ENCODE assay signal across 15 mouse cellular contexts in the genomic region with DNA sequence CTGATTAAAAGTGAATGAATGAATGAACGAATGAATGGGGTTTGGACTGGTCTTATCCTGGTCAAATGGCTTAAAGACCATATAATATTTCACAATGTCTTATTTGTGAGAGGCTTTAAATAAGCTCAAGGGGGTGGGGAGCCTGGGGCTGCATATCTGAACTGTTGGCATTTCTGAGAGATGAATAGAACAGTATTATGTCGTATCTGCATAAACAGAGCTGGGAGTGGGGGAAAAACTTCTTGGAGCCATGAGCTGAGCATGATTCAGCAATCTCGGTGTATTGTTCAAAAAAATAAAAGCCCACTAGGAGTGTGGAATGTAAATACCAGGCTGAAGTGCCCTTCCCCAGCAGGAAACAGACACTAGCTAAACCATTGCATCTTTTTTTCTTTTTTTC.
DNase-seq lines count a peak whose midpoint lies in the region; ATAC-seq and TF ChIP-seq lines count a peak whose summit lies in the region.
"Had no signal": no experiment of that assay in that cellular context is flagged by ENCODE, and none has a peak within 500 bp of the region (broad histone marks: within the 10 kb centered on the region; RNA-seq: fewer than 3 reads in every experiment).

No protein-coding gene starts in this region.

- H3K4me2 ChIP-seq in embryonic facial prominence, embryonic 11.5 days (ENCODE audit: low read depth, low read length): no peak overlapping the region
- H3K4me2 ChIP-seq in lung, embryonic 16.5 days (ENCODE audit: low read depth, low read length): no peak overlapping the region
- H3K4me2 ChIP-seq in lung, postnatal 0 days (replicated peaks; ENCODE audit: low read depth, low read length): no peak overlapping the region
- H3K4me2 ChIP-seq in stomach, embryonic 15.5 days: no peak overlapping the region
- H3K4me2 ChIP-seq: liver, embryonic 15.5 days had no signal

- 52% methylated on average over 3 of the region's 3 CpGs for WGBS in embryonic facial prominence, embryonic 11.5 days
- WGBS in embryonic facial prominence, embryonic 10.5 days: 59% methylated on average over 3 of the region's 3 CpGs
- WGBS in lung, embryonic 16.5 days: 28% methylated on average over 3 of the region's 3 CpGs
- 25% methylated on average over 3 of the region's 3 CpGs for WGBS in lung, postnatal 0 days
- WGBS in stomach, embryonic 15.5 days: 24% methylated on average over 3 of the region's 3 CpGs

- H3K27ac ChIP-seq in embryonic facial prominence, embryonic 11.5 days (replicated peaks; ENCODE audit: low read depth, low read length): no peak overlapping the region
- no peak overlapping the region for H3K27ac ChIP-seq in embryonic facial prominence, embryonic 10.5 days (replicated peaks)
- no peak overlapping the region for H3K27ac ChIP-seq in lung, embryonic 16.5 days (ENCODE audit: low read length)
- H3K27ac ChIP-seq in lung, postnatal 0 days (ENCODE audit: low read length): no peak overlapping the region
- no peak overlapping the region for H3K27ac ChIP-seq in stomach, embryonic 15.5 days
- H3K27ac ChIP-seq: layer of hippocampus, adult 2 months; liver, embryonic 15.5 days had no signal

- no peak overlapping the region for H3K4me3 ChIP-seq in embryonic facial prominence, embryonic 11.5 days (ENCODE audit: low read depth, low read length)
- H3K4me3 ChIP-seq in embryonic facial prominence, embryonic 10.5 days: no peak overlapping the region
- no peak overlapping the region for H3K4me3 ChIP-seq in lung, embryonic 16.5 days (ENCODE audit: low read length)
- no peak overlapping the region for H3K4me3 ChIP-seq in lung, postnatal 0 days (ENCODE audit: low read depth, low read length)
- no peak overlapping the region for H3K4me3 ChIP-seq in stomach, embryonic 15.5 days (replicated peaks)
- H3K4me3 ChIP-seq: layer of hippocampus, adult 2 months; liver, embryonic 15.5 days had no signal

- TF ChIP-seq CTCF in lung, postnatal 0 days (IDR thresholded peaks at IDR 0.05): no peak

- H3K36me3 ChIP-seq in embryonic facial prominence, embryonic 11.5 days (replicated peaks; ENCODE audit: control insufficient read depth, insufficient read depth, low read depth, low read length): no peaks in the 10 kb centered on the region
- no peaks in the 10 kb centered on the region for H3K36me3 ChIP-seq in embryonic facial prominence, embryonic 10.5 days (replicated peaks)
- H3K36me3 ChIP-seq in lung, embryonic 16.5 days (ENCODE audit: control insufficient read depth, insufficient read depth, low read length): no peaks in the 10 kb centered on the region
- no peaks in the 10 kb centered on the region for H3K36me3 ChIP-seq in lung, postnatal 0 days (ENCODE audit: insufficient read depth, low read length)
- H3K36me3 ChIP-seq in stomach, embryonic 15.5 days: no peaks in the 10 kb centered on the region
- H3K36me3 ChIP-seq: liver, embryonic 15.5 days had no signal

- no peaks in the 10 kb centered on the region for H3K9me3 ChIP-seq in embryonic facial prominence, embryonic 11.5 days (replicated peaks; ENCODE audit: control insufficient read depth, low read length)
- no peaks in the 10 kb centered on the region for H3K9me3 ChIP-seq in embryonic facial prominence, embryonic 10.5 days
- no peaks in the 10 kb centered on the region for H3K9me3 ChIP-seq in lung, embryonic 16.5 days (ENCODE audit: control insufficient read depth, low read length)
- no peaks in the 10 kb centered on the region for H3K9me3 ChIP-seq in lung, postnatal 0 days (ENCODE audit: low read length)
- no peaks in the 10 kb centered on the region for H3K9me3 ChIP-seq in stomach, embryonic 15.5 days
- H3K9me3 ChIP-seq: liver, embryonic 15.5 days had no signal

- TF ChIP-seq EP300 in lung, postnatal 0 days (IDR thresholded peaks at IDR 0.05): no peak

- H3K9ac ChIP-seq in embryonic facial prominence, embryonic 11.5 days (replicated peaks; ENCODE audit: low read length): no peak overlapping the region
- no peak overlapping the region for H3K9ac ChIP-seq in lung, embryonic 16.5 days (ENCODE audit: low read length)
- no peak overlapping the region for H3K9ac ChIP-seq in lung, postnatal 0 days (replicated peaks; ENCODE audit: low read depth)
- H3K9ac ChIP-seq in stomach, embryonic 15.5 days: no peak overlapping the region
- H3K9ac ChIP-seq: liver, embryonic 15.5 days had no signal

- no peaks in the 10 kb centered on the region for H3K4me1 ChIP-seq in embryonic facial prominence, embryonic 11.5 days (ENCODE audit: control insufficient read depth, insufficient read depth, low read length)
- H3K4me1 ChIP-seq in embryonic facial prominence, embryonic 10.5 days: no peaks in the 10 kb centered on the region
- no peaks in the 10 kb centered on the region; the same call in 1 of the 2 replicates for H3K4me1 ChIP-seq in lung, embryonic 16.5 days (replicated peaks; ENCODE audit: control insufficient read depth, insufficient read depth, low read length)
- H3K4me1 ChIP-seq in lung, postnatal 0 days (ENCODE audit: insufficient read depth, low read depth, low read length): no peaks in the 10 kb centered on the region
- H3K4me1 ChIP-seq in stomach, embryonic 15.5 days: no peaks in the 10 kb centered on the region

- no peak for ATAC-seq in embryonic facial prominence, embryonic 11.5 days (replicated peaks; ENCODE audit: insufficient number of reproducible peaks, low FRiP score, low TSS enrichment, low read depth)
- peak; percentile 65 for ATAC-seq in lung, embryonic 16.5 days (ENCODE audit: low read depth)
- ATAC-seq in lung, postnatal 0 days: peak; percentile 70
- peak; percentile 76 for ATAC-seq in stomach, embryonic 15.5 days (ENCODE audit: insufficient read depth, low FRiP score, low read depth)

- H3K27me3 ChIP-seq in embryonic facial prominence, embryonic 11.5 days (ENCODE audit: control insufficient read depth, insufficient read depth, low read length): no peaks in the 10 kb centered on the region
- H3K27me3 ChIP-seq in embryonic facial prominence, embryonic 10.5 days (replicated peaks; ENCODE audit: low read depth, poor library complexity, severe bottlenecking): no peaks in the 10 kb centered on the region
- H3K27me3 ChIP-seq in lung, embryonic 16.5 days (ENCODE audit: control insufficient read depth, insufficient read depth, low read depth, low read length): no peaks in the 10 kb centered on the region
- H3K27me3 ChIP-seq in lung, postnatal 0 days (replicated peaks; ENCODE audit: insufficient read depth, low read length): no peaks in the 10 kb centered on the region
- H3K27me3 ChIP-seq in stomach, embryonic 15.5 days (replicated peaks): no peaks in the 10 kb centered on the region
- H3K27me3 ChIP-seq: liver, embryonic 15.5 days had no signal

- DNase-seq in embryonic facial prominence, embryonic 11.5 days (ENCODE audit: low spot score): peak; percentile 30
- no peak for DNase-seq in embryonic facial prominence, embryonic 10.5 days (ENCODE audit: low spot score)
- no peak for DNase-seq in lung, postnatal 14 days
- peak; percentile 56 for DNase-seq in lung, postnatal 0 days (ENCODE audit: low spot score)
- no peak for DNase-seq in layer of hippocampus, postnatal 36 days
- no peak for DNase-seq in ovary, postnatal 14 days (ENCODE audit: low spot score)
- DNase-seq: heart, adult 11 months; heart, postnatal 36 days; kidney, adult 8-10 months; left cerebral cortex, postnatal 4 days; thymus, postnatal 14 days had no signal

Comparison
In these comparisons a context has a peak if more than half of its experiments do, and no peak if none do; other contexts are left out.
1. DNase-seq: peak in embryonic facial prominence, embryonic 11.5 days (single experiment) and lung, postnatal 0 days (single experiment); none in embryonic facial prominence, embryonic 10.5 days (single experiment), lung, postnatal 14 days (single experiment), layer of hippocampus, postnatal 36 days (0 of 2) and ovary, postnatal 14 days (single experiment).